Mouse (Mus musculus) hindbrain, embryonic 12.5 days (tissue): Measurements from ENCODE around the gene Mast4. TPM values are rescaled to one million over a fixed set of nuclear protein-coding genes. Genes with fewer than 3 reads are reported as not detected.
"Not testable (repeated sequence)": the region's sequence is repeated elsewhere in the genome, so short reads cannot be mapped to it uniquely, and the experiment has no call there.

Source experiments
- ATAC-seq: fragments of 200-750 bp; cut with Nextera tagmentation; 2 replicates; pipeline ENCODE4 v1.8.0; 2017; ENCODE audit warnings: moderate TSS enrichment; ENCODE audit not compliant: low FRiP score
- H3K27ac ChIP-seq: fragments of 300-500 bp; sonication (generic); 2 replicates; pipeline ENCODE4 v1.5.1; 2016; ENCODE audit warnings: mild to moderate bottlenecking
- H3K27me3 ChIP-seq: fragments of 300-500 bp; sonication (generic); 2 replicates; pipeline ENCODE4 v1.6.1; 2016; ENCODE audit warnings: mild to moderate bottlenecking
- H3K36me3 ChIP-seq: fragments of 300-500 bp; sonication (generic); 2 replicates; pipeline ENCODE4 v1.6.1; 2016; ENCODE audit warnings: mild to moderate bottlenecking
- H3K4me1 ChIP-seq: fragments of 300-500 bp; sonication (generic); 2 replicates; pipeline ENCODE4 v1.6.1; 2016
- H3K4me2 ChIP-seq: fragments of 300-500 bp; sonication (generic); replicated peaks from 2 replicates; pipeline ENCODE4 v1.6.1; 2016; ENCODE audit warnings: mild to moderate bottlenecking
- H3K4me3 ChIP-seq: fragments of 300-500 bp; sonication (generic); 2 replicates; pipeline ENCODE4 v1.5.1; 2016; ENCODE audit warnings: mild to moderate bottlenecking
- H3K9ac ChIP-seq: fragments of 300-500 bp; sonication (generic); 2 replicates; pipeline ENCODE4 v1.6.1; 2016; ENCODE audit warnings: mild to moderate bottlenecking, moderate library complexity
- H3K9me3 ChIP-seq: fragments of 300-500 bp; sonication (generic); replicated peaks from 2 replicates; pipeline ENCODE4 v1.6.1; 2016; ENCODE audit warnings: mild to moderate bottlenecking
- WGBS: fragments of 180-500 bp; shearing (Covaris S2); methylation state at CpG from one replicate; pipeline ENCODE4 v1.1.7; 2016; 5-methylcytosine and 5-hydroxymethylcytosine counted together
- polyA plus RNA-seq: library from polyadenylated mRNA; unstranded; fragments of >200 nt; fragmentation: Nextera tagmentation; extraction: Ambion mirVana; gene quantifications from 2 replicates; pipeline ENCODE4 v1.2.1, GENCODE M21; 2016

Mast4 gene
- polyA plus RNA-seq: 36.2 and 38.2 TPM in 2 replicates

DNA sequence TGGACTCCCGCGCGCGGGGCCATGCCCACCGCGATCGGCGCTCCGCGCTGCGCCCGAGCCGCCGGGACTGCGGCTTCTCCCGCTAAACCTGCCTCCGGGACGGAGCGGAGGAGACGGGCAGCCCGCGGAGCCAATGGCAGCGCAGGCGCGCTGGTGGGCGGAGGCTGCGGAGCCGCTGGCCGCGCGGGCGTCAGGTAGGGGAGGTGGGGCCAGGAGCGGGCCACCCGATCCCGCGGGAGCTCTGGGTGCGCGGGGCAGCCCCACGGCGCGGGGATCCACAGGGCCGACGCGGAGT lies at the start of gene Mast4:
Gene Mast4, minus strand, starts transcription at position 106 of the 295 bp plus-strand sequence.
- Histone ChIP-seq H3K4me2 (peak within 1 kb of the TSS; percentile 95), H3K4me1 (peaks cover 30% of the 10 kb centered on the region), H3K4me3 (peak within 1 kb of the TSS; percentile 59), H3K36me3 (no peaks in the 10 kb centered on the region), H3K27me3 (peaks cover 38% of the 10 kb centered on the region), H3K27ac (peak within 1 kb of the TSS; percentile 57), H3K9me3 (no peaks in the 10 kb centered on the region), H3K9ac (peak within 1 kb of the TSS; percentile 71)
- WGBS: under 1% methylated on average over 44 of the region's 44 CpGs
- peak; percentile 94 for ATAC-seq

DNA sequence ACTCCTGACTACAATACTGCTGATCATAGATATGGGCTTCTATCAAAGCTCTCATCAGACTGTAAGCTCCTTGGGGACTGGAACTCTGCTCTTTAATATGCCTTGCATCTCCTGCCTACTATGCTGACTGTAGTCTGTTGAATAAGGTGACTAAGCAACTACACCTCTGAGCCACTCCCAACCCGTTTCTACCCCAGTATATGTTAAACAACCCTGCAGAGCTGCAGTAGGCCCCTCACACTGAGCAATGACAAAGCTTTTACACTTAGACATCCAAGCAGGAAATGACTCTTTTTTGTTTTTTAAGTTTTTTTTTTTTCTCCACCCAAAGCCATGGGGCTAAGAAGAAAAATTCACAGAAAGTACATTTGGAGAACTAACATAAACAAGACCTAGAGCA lies 40.2 kb upstream of the Mast4 start:
- H3K27ac ChIP-seq: no peak overlapping the region
- H3K4me3 ChIP-seq: no peak overlapping the region
- no peaks in the 10 kb centered on the region for H3K9me3 ChIP-seq
- H3K4me1 ChIP-seq: no peaks in the 10 kb centered on the region
- H3K4me2 ChIP-seq: no peak overlapping the region
- H3K36me3 ChIP-seq: no peaks in the 10 kb centered on the region
- WGBS: 54% methylated on average over 1 of the region's 1 CpGs
- H3K9ac ChIP-seq: no peak overlapping the region
- no peak for ATAC-seq
- no peaks in the 10 kb centered on the region for H3K27me3 ChIP-seq

DNA sequence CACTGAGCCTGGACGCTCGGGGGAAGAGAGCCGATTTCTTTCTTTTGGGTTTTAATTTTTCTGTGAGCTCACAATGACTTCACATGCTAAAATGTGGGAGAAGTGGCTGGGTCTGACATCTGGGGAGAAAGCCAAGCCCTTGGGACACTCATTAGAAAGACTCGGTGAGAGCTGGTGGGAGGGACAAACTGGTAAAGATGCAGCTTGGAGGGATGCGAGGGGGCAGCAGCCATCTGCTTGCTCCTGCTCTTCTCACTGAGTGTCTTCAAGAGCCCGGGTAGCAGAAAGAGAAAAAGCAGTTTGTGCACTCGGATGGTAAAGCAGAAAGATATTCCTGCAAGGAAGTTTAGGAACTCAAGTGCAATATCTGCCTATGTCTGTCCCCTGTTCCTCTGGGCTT lies 34.9 kb upstream of the Mast4 start:
- Histone ChIP-seq H3K27ac (no peak overlapping the region), H3K36me3 (no peaks in the 10 kb centered on the region), H3K4me1 (no peaks in the 10 kb centered on the region), H3K9me3 (no peaks in the 10 kb centered on the region), H3K4me3 (no peak overlapping the region), H3K4me2 (no peak overlapping the region), H3K27me3 (no peaks in the 10 kb centered on the region), H3K9ac (no peak overlapping the region)
- WGBS: 76% methylated on average over 7 of the region's 7 CpGs
- ATAC-seq: no peak

DNA sequence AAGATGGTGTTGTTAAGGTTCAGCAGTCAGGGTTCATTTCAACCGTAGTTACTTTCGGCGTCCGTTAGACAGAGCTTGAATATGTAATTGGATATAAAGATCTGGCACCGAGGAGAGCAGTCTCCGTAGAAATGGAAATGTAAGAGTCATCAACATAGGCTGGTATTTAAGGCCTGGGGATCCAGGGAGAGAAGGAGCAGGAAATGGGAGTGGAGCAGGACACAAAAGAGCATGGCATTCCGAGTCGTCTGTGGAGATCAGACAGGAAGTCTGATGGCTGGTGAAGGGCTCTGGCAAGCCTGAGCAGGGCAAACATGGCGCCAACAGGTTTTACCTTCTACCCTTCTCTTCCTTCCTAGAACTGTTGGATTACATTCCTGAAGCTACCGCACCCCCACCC lies 28.9 kb upstream of the Mast4 start:
- Histone ChIP-seq H3K27me3 (no peaks in the 10 kb centered on the region), H3K27ac (no peak overlapping the region), H3K9ac (no peak overlapping the region), H3K9me3 (no peaks in the 10 kb centered on the region), H3K4me2 (no peak overlapping the region), H3K36me3 (no peaks in the 10 kb centered on the region), H3K4me3 (no peak overlapping the region), H3K4me1 (no peaks in the 10 kb centered on the region)
- WGBS: 81% methylated on average over 10 of the region's 10 CpGs
- ATAC-seq: no peak

DNA sequence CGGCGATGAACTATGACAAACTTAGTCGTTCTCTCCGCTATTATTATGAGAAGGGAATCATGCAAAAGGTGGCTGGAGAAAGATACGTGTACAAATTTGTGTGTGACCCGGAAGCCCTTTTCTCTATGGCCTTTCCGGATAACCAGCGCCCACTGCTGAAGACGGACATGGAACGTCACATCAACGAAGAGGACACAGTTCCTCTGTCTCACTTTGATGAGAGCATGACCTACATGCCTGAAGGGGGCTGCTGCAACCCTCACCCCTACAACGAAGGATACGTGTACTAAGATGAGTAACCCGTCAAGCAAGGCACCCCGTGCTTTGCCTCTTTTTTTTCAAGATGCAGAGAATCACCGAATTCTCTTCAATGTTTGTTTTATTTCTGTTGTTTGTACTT lies 23.1 kb upstream of the Mast4 start:
- not testable (repeated sequence) for H3K4me3 ChIP-seq, H3K4me1 ChIP-seq, ATAC-seq, H3K27me3 ChIP-seq, H3K9ac ChIP-seq, H3K9me3 ChIP-seq, H3K4me2 ChIP-seq, H3K27ac ChIP-seq, H3K36me3 ChIP-seq
- 95% methylated on average over 16 of the region's 16 CpGs for WGBS

DNA sequence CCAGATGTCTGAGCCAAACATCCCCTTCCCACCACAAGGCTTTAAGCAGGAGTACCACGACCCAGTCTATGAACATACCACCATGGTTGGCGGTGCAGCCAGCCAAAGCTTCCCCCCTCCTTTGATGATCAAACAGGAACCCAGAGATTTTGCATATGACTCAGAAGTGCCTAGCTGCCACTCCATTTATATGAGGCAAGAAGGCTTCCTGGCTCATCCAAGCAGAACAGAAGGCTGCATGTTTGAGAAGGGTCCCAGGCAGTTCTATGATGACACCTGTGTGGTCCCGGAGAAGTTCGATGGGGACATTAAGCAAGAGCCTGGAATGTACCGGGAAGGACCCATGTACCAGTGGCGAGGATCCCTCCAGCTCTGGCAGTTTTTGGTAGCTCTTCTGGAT lies 22.6 kb upstream of the Mast4 start:
- H3K27ac ChIP-seq, H3K36me3 ChIP-seq, ATAC-seq, H3K27me3 ChIP-seq, H3K4me2 ChIP-seq, H3K9ac ChIP-seq, H3K4me1 ChIP-seq, H3K9me3 ChIP-seq, H3K4me3 ChIP-seq: not testable (repeated sequence)
- WGBS: 90% methylated on average over 6 of the region's 6 CpGs

DNA sequence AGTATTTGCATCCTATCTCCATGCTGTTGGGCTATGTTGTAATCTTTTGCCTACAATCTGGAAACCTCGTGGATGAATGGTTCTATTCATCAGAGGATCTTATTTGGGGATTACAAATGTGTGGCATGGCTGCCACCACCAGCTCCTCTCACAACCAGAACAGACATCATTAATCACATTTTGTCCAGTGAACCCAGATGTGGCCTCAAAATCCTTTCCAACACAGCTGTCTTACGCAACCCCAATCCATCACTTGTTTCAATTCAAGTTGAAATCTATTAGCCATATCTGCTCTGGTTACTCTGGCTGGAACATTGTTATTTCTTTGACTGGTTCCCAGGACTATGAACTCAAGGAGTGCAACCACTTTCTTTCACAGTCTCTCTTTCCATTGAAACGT lies 20.4 kb upstream of the Mast4 start:
- no peak for ATAC-seq
- WGBS: 53% methylated on average over 3 of the region's 3 CpGs
- no peaks in the 10 kb centered on the region for H3K27me3 ChIP-seq
- H3K4me1 ChIP-seq: no peaks in the 10 kb centered on the region
- no peak overlapping the region for H3K4me3 ChIP-seq
- no peaks in the 10 kb centered on the region for H3K9me3 ChIP-seq
- no peak overlapping the region for H3K9ac ChIP-seq
- H3K36me3 ChIP-seq: no peaks in the 10 kb centered on the region
- H3K4me2 ChIP-seq: no peak overlapping the region
- no peak overlapping the region for H3K27ac ChIP-seq

DNA sequence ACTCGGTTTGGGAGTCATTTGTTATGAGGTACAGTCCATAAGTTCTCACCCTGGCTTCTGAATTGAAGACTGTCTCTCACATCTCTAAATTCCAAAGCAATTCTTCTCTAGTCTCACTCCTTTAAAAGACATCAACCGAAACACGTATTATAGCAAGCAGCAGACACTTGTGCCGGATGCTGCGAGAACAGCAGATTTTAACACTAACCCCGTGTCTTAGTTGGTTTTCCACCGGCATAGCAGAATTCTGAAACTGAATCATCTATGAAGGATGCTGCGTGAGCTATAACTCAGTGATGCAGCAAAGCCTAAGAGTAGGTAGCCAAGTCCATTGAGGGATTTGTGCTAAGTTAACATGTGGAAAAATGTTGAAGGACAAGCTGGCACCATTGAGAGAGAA lies 10.5 kb upstream of the Mast4 start:
- WGBS: 95% methylated on average over 8 of the region's 8 CpGs
- Histone ChIP-seq H3K27me3 (no peaks in the 10 kb centered on the region), H3K4me3 (no peak overlapping the region), H3K27ac (no peak overlapping the region), H3K9me3 (no peaks in the 10 kb centered on the region), H3K4me2 (no peak overlapping the region), H3K9ac (no peak overlapping the region), H3K4me1 (no peaks in the 10 kb centered on the region), H3K36me3 (no peaks in the 10 kb centered on the region)
- ATAC-seq: no peak

DNA sequence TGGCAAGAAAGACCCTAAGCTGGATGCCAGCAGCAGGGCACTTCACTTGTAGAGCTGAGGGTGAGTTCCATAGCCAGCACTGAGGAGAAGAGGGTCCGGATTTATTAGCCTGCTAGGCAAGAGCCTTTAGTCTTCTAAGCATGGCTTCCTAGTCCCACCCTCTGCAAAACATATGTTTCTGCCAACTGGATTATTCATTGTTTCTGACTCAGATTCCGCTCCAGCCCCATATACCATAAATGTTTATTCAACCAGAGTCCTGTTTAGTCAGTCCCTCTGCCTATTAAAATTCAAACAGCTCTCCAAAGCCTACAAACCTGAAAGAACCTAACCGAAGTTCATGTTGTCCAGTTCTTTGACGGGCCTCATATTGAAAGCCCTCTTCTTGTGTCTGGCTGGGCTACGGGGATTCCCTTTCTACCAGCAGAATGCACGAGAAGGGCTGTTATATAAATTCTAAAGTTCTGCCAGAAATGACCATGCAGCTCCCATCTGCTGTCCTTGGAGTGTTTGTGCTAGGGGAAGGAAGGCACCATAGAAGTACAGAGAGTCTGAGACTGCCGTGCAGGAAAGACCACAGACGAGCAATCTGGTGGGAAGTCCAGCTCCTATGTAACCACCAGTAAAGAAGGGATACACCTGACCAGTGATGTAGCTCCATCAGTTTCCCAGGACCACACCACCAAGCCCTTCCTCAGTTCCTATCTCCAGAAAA lies 9.9 kb upstream of the Mast4 start:
- no peak for ATAC-seq
- Histone ChIP-seq H3K36me3 (no peaks in the 10 kb centered on the region), H3K4me1 (no peaks in the 10 kb centered on the region), H3K9me3 (no peaks in the 10 kb centered on the region), H3K27me3 (no peaks in the 10 kb centered on the region), H3K4me2 (no peak overlapping the region), H3K9ac (no peak overlapping the region), H3K4me3 (no peak overlapping the region), H3K27ac (no peak overlapping the region)
- WGBS: 89% methylated on average over 8 of the region's 8 CpGs

DNA sequence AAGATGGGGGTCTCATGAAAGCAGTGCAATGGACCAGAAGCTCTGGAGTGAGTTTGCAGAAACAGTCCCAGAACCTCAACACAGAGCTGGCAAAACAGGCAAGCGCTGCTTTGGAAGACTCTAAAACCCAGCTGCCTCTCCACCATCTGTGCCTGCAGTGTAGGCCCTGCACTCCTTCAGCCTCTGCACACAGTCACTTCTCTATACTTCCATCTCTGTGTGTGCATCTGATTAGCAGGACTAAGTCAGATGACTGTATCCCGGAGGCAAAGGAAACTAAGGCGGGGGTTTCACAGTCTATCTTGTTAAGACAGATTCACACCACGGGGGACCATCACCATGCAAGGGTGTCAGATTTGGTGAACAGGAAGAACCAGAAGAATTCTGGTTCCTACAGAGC lies 6.7 kb upstream of the Mast4 start:
- Histone ChIP-seq H3K4me2 (no peak overlapping the region), H3K9me3 (no peaks in the 10 kb centered on the region), H3K9ac (no peak overlapping the region), H3K4me3 (no peak overlapping the region), H3K4me1 (0 out of 2 replicates have a peak, but pooled peaks cover under 1% of the 10 kb centered on the region), H3K27me3 (peaks cover 3% of the 10 kb centered on the region), H3K36me3 (no peaks in the 10 kb centered on the region), H3K27ac (no peak overlapping the region)
- 87% methylated on average over 4 of the region's 4 CpGs for WGBS
- no peak for ATAC-seq

DNA sequence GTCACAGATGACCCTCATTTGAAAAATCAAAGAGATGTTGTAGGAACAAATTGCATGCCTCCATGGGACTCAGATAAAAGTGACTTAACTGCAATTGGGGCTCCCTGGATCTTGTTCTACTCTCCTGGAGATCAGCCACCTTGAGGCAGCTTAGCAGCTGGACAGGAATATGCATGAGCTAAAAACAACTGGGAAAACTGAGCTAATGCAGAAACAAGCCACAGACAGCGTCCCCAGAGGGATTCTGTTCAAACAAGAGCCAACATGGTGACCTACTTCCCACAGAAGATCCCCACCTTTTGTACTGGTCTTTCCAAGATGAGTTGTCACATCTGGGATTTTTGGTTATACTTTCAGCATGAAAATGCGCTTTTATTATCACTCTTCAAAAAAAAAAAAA lies 4.3 kb upstream of the Mast4 start:
- H3K4me2 ChIP-seq: no peak overlapping the region
- peaks cover 16% of the 10 kb centered on the region for H3K4me1 ChIP-seq
- ATAC-seq: no peak
- no peaks in the 10 kb centered on the region for H3K9me3 ChIP-seq
- no peaks in the 10 kb centered on the region for H3K36me3 ChIP-seq
- H3K9ac ChIP-seq: no peak overlapping the region
- H3K4me3 ChIP-seq: no peak overlapping the region
- WGBS: 88% methylated on average over 2 of the region's 2 CpGs
- H3K27me3 ChIP-seq: peaks cover 18% of the 10 kb centered on the region
- no peak overlapping the region for H3K27ac ChIP-seq

DNA sequence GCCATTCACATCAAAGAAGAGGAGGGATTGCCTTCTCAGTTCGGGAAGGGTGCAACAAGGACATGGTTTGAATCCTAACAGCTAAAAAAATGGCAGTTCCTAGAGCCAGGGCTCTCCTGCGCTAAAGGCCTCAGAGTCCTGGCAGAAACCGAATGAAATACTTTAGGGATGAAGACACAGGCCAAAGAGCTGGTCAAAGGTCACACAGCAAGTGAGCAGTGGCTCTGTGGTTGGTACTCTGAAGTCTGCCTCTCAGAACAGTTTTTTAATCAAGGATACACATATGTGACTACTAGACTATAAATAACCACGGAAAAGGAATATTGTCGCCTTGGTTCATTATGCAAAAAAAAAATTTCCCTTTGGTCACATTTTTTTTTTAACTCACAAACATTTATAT lies 1.9 kb upstream of the Mast4 start:
- H3K9me3 ChIP-seq: no peaks in the 10 kb centered on the region
- H3K27me3 ChIP-seq: peaks cover 35% of the 10 kb centered on the region
- no peak overlapping the region for H3K27ac ChIP-seq
- H3K9ac ChIP-seq: no peak overlapping the region
- peaks cover 30% of the 10 kb centered on the region for H3K4me1 ChIP-seq
- no peaks in the 10 kb centered on the region for H3K36me3 ChIP-seq
- no peak overlapping the region for H3K4me3 ChIP-seq
- ATAC-seq: no peak
- no peak overlapping the region for H3K4me2 ChIP-seq
- WGBS: 14% methylated on average over 5 of the region's 5 CpGs

DNA sequence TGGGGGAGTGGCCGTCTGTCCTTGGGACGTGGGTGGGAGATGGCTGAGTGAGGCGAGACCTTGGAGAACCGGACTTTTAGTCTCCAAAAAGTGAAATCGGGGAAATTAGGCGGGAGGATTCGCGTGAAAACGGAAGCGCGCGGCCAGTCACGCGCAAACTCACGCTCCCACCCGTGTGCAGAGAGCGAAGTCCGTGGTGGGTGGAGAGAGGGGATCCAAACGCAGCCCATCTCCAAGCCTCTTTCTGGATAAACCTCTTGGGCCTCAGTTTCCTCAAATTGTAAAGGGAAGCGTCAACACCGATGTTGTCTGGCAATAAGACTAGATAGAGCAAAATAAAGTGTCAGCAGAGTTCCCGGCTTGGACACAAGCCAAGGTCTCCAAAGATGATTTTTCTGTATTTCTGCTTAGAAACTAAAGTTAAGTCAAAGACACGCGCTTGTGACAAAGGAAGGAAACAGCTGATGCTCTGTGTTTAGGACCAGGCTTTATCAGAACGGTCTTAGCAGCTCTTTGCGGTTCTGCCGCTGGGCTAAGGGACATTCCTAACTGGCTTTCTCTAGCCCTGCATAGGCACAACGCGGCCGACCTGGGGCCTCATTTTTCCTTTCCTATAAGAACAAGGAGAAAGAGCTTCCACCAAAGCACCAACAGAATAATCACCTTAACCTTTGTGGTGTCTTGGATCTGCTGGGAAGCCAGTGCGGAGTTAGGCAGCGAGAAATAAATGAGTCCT lies 594 bp upstream of the Mast4 start:
- Histone ChIP-seq H3K36me3 (no peaks in the 10 kb centered on the region), H3K4me2 (peak overlapping the region; percentile 95), H3K27ac (no peak overlapping the region), H3K9me3 (no peaks in the 10 kb centered on the region), H3K27me3 (peaks cover 38% of the 10 kb centered on the region), H3K4me1 (peaks cover 30% of the 10 kb centered on the region), H3K9ac (peak overlapping the region; percentile 71), H3K4me3 (peak overlapping the region; percentile 59)
- peak; percentile 23 for ATAC-seq
- under 1% methylated on average over 32 of the region's 32 CpGs for WGBS
